In the genomic region with DNA sequence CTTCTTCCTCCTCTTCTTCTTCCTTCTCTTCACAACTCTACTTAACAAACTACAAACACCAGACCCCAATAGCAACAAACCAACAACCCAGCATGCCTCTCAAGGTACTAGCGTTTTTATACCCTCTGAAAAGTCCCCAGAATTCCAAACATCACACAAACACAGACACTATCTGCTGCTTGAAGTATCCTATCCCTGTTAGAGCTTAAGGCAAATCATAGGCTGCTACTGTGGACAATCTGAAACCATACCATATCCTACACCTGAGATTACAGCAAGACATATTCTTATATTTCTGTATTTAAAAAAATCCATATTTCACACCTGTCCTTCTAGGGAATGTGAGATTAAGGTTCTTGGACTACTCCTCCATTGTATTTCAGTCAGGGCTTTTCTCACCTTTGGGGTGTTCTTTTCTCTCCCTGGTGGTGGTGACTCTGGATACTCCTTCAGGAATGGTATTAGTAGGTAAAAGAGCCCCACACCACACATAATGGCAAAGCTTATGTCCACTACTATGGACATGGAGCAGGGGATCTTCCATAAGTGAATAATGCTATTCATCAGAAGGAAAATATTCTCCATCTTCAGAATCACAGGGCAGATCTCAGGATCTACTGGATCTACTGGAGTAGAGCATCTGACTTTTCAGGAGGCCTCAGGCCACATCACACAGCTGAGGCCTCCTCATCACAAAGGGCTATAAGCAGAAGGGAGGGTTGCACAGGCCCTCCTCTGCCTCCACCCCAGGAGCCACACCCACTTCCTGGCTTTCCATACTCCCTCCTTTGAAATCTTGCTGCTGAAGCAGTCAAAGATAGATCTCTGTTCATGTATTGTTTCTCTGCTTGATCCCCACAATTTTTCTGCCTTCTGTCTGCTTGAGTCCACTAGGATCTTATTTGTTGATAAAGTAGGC, we compare ENCODE assay signal across 7 mouse cellular contexts. TPM values are rescaled to one million over a fixed set of nuclear protein-coding genes. Genes with fewer than 3 reads are reported as not detected.
DNase-seq lines count a peak whose midpoint lies in the region; ATAC-seq and TF ChIP-seq lines count a peak whose summit lies in the region.

A gene (minus strand): TSS at position 619 of the 919 bp plus-strand sequence.

- intact Hi-C loops in gastrocnemius, adult 2 months (cut with DNase I) = no loop called here
- intact Hi-C loops in left cerebral cortex, postnatal 10 days (cut with DNase I) = no loop called here

- no peaks in the 10 kb centered on the region for H3K4me1 ChIP-seq in hindbrain, embryonic 15.5 days (replicated peaks)

- peak; percentile 46 for DNase-seq in ZHBTc4 (ENCODE audit: low read depth, low spot score)
- DNase-seq in cerebellum, postnatal 14 days = peak; percentile 5 to 9
- peak; percentile 19 for DNase-seq in gastrocnemius, adult 2 months
- peak; percentile 12 to 55 for DNase-seq in left cerebral cortex, postnatal 10 days (ENCODE audit: extremely low spot score in 1 of 2, low spot score in 2 of 2)
- DNase-seq in lung, postnatal 4 days = peak; percentile 17 to 30
- peak; percentile 14 to 30 for DNase-seq in spleen, postnatal 10 days (ENCODE audit: low spot score in 2 of 2)

- peak; percentile 85 for ATAC-seq in hindbrain, embryonic 15.5 days (ENCODE audit: low FRiP score, low read depth)

- no peaks in the 10 kb centered on the region for H3K27me3 ChIP-seq in hindbrain, embryonic 15.5 days

- no peak within 1 kb of the TSS for H3K9ac ChIP-seq in hindbrain, embryonic 15.5 days

- H3K9me3 ChIP-seq in hindbrain, embryonic 15.5 days = no peaks in the 10 kb centered on the region

- no peak within 1 kb of the TSS for H3K4me3 ChIP-seq in gastrocnemius, adult 2 months
- no peak within 1 kb of the TSS for H3K4me3 ChIP-seq in hindbrain, embryonic 15.5 days

- TF ChIP-seq CTCF in gastrocnemius, adult 2 months (IDR thresholded peaks at IDR 0.05) = no peak

- H3K36me3 ChIP-seq in hindbrain, embryonic 15.5 days = no peaks in the 10 kb centered on the region

- 36% methylated on average over 1 of the region's 1 CpGs for WGBS in hindbrain, embryonic 15.5 days

- no peak within 1 kb of the TSS for H3K4me2 ChIP-seq in hindbrain, embryonic 15.5 days

- no peak within 1 kb of the TSS for H3K27ac ChIP-seq in gastrocnemius, adult 2 months
- H3K27ac ChIP-seq in hindbrain, embryonic 15.5 days (replicated peaks) = no peak within 1 kb of the TSS

RNA-seq across cellular contexts. Expression of the gene that starts here (rescaled TPM):
- total RNA-seq in gastrocnemius, adult 2 months (2021) = not detected
- not detected in 2 replicates for polyA plus RNA-seq in hindbrain, embryonic 15.5 days (2015; fragmentation: Nextera tagmentation; extraction: Ambion mirVana)
- not detected for total RNA-seq in left cerebral cortex, postnatal 10 days (2021)

Comparison
In these comparisons a context has a peak if more than half of its experiments do, and no peak if none do; other contexts are left out.
1. Peak in DNase-seq in gastrocnemius, adult 2 months; RNA of the gene not detected or under 1 TPM.
2. Peak in ATAC-seq in hindbrain, embryonic 15.5 days; RNA of the gene not detected or under 1 TPM.
3. Peak in DNase-seq in left cerebral cortex, postnatal 10 days; RNA of the gene not detected or under 1 TPM.